ENCODE assay signal across 18 mouse cellular contexts in the genomic region with DNA sequence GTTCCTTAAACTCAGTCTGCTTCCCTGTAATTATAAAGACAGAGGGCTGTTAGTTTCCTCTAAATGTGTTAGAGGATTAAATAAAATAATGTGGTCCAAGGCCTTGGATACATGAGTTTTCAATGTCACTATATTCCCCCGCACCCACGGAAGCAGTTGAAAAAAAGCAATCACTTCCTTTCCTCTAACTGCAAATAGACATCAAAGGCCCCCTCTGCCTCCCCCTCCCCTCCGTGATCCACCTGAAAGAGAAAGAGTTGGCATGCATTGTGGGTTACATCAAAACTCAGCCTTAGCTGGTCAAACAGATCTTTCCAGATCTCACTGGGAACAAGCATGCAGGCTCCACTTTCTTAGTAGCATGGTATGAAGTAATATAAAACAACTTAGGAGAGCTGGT.
DNase-seq lines count a peak whose midpoint lies in the region; ATAC-seq and TF ChIP-seq lines count a peak whose summit lies in the region.
"Had no signal": no experiment of that assay in that cellular context is flagged by ENCODE, and none has a peak within 500 bp of the region (broad histone marks: within the 10 kb centered on the region; RNA-seq: fewer than 3 reads in every experiment).

No protein-coding gene starts in this region.

- WGBS in heart, embryonic 11.5 days (ENCODE audit: insufficient replicate concordance): 74% methylated on average over 3 of the region's 3 CpGs
- WGBS in kidney, postnatal 0 days: 51% methylated on average over 3 of the region's 3 CpGs
- WGBS in stomach, embryonic 16.5 days: 66% methylated on average over 3 of the region's 3 CpGs

- no peaks in the 10 kb centered on the region for H3K9me3 ChIP-seq in heart, embryonic 11.5 days (replicated peaks; ENCODE audit: control insufficient read depth, low read length)
- H3K9me3 ChIP-seq in kidney, postnatal 0 days (replicated peaks; ENCODE audit: low read length): no peaks in the 10 kb centered on the region
- H3K9me3 ChIP-seq in stomach, embryonic 16.5 days (replicated peaks; ENCODE audit: control insufficient read depth, low read length): no peaks in the 10 kb centered on the region
- H3K9me3 ChIP-seq: embryonic facial prominence, embryonic 12.5 days; liver, embryonic 12.5 days; neural tube, embryonic 15.5 days had no signal

- ATAC-seq in heart, embryonic 11.5 days (replicated peaks; ENCODE audit: insufficient number of reproducible peaks, low FRiP score, low TSS enrichment): no peak
- ATAC-seq in kidney, postnatal 0 days (replicated peaks; ENCODE audit: low FRiP score, low read depth): no peak
- no peak for ATAC-seq in stomach, embryonic 16.5 days (ENCODE audit: insufficient read depth, low FRiP score)
- ATAC-seq: forebrain, embryonic 16.5 days; hindbrain, postnatal 0 days; liver, embryonic 12.5 days; midbrain, embryonic 16.5 days had no signal

- H3K27ac ChIP-seq in heart, embryonic 11.5 days (ENCODE audit: low read depth, low read length): no peak overlapping the region
- H3K27ac ChIP-seq in kidney, postnatal 0 days: peak overlapping the region; percentile 70; the same call in 1 of the 2 replicates
- 0 out of 2 replicates have a peak overlapping the region, but pooled peaks have one; percentile 2 for H3K27ac ChIP-seq in stomach, embryonic 16.5 days (ENCODE audit: low read length)
- H3K27ac ChIP-seq: embryonic facial prominence, embryonic 12.5 days; hindbrain, postnatal 0 days; liver, embryonic 12.5 days; neural tube, embryonic 15.5 days had no signal

- no peaks in the 10 kb centered on the region for H3K27me3 ChIP-seq in heart, embryonic 11.5 days (ENCODE audit: control insufficient read depth, insufficient read depth, low read length)
- H3K27me3 ChIP-seq in kidney, postnatal 0 days (ENCODE audit: insufficient read depth, low read length): no peaks in the 10 kb centered on the region
- no peaks in the 10 kb centered on the region for H3K27me3 ChIP-seq in stomach, embryonic 16.5 days (ENCODE audit: control insufficient read depth, insufficient read depth, low read length)
- H3K27me3 ChIP-seq: embryonic facial prominence, embryonic 12.5 days; liver, embryonic 12.5 days; neural tube, embryonic 15.5 days had no signal

- TF ChIP-seq CTCF in kidney, postnatal 0 days (IDR thresholded peaks at IDR 0.05; ENCODE audit: low read depth): no peak

- no peak overlapping the region for H3K4me3 ChIP-seq in heart, embryonic 11.5 days (ENCODE audit: low read depth, low read length)
- H3K4me3 ChIP-seq in kidney, postnatal 0 days (replicated peaks; ENCODE audit: low read depth, low read length): no peak overlapping the region
- no peak overlapping the region for H3K4me3 ChIP-seq in stomach, embryonic 16.5 days (replicated peaks; ENCODE audit: low read length)
- H3K4me3 ChIP-seq: embryonic facial prominence, embryonic 12.5 days; liver, embryonic 12.5 days; neural tube, embryonic 15.5 days had no signal

- peak; percentile 13 to 36 for DNase-seq in heart, adult 9 months (ENCODE audit: low spot score in 2 of 2)
- peak; percentile 19 for DNase-seq in lung, postnatal 10 days
- DNase-seq in lung, postnatal 14 days: no peak
- no peak for DNase-seq in kidney, postnatal 0 days (ENCODE audit: low spot score)
- no peak for DNase-seq in cerebellum, postnatal 4 days (ENCODE audit: low spot score in 2 of 2)
- DNase-seq: adrenal gland, adult 2 months; cerebellum, adult 9-10 months; lung, adult 2 months; lung, postnatal 4 days; right cerebral cortex, postnatal 14 days had no signal

- H3K4me2 ChIP-seq in heart, embryonic 11.5 days: no peak overlapping the region
- no peak overlapping the region for H3K4me2 ChIP-seq in kidney, postnatal 0 days (ENCODE audit: low read length)
- no peak overlapping the region for H3K4me2 ChIP-seq in stomach, embryonic 16.5 days (ENCODE audit: low read depth, low read length)
- H3K4me2 ChIP-seq: embryonic facial prominence, embryonic 12.5 days; liver, embryonic 12.5 days; neural tube, embryonic 15.5 days had no signal

- no peaks in the 10 kb centered on the region for H3K36me3 ChIP-seq in heart, embryonic 11.5 days (ENCODE audit: control insufficient read depth, insufficient read depth, low read length)
- no peaks in the 10 kb centered on the region for H3K36me3 ChIP-seq in kidney, postnatal 0 days (ENCODE audit: insufficient read depth, low read length)
- H3K36me3 ChIP-seq in stomach, embryonic 16.5 days (ENCODE audit: control insufficient read depth, insufficient read depth, low read length): no peaks in the 10 kb centered on the region
- H3K36me3 ChIP-seq: embryonic facial prominence, embryonic 12.5 days; liver, embryonic 12.5 days; neural tube, embryonic 15.5 days had no signal

- H3K4me1 ChIP-seq in heart, embryonic 11.5 days (ENCODE audit: control insufficient read depth, insufficient read depth, low read length): peaks cover 3% of the 10 kb centered on the region; the same call in 1 of the 2 replicates
- H3K4me1 ChIP-seq in kidney, postnatal 0 days (replicated peaks; ENCODE audit: insufficient read depth, low read length): peaks cover 12% of the 10 kb centered on the region
- peaks cover 11% of the 10 kb centered on the region for H3K4me1 ChIP-seq in stomach, embryonic 16.5 days (ENCODE audit: control insufficient read depth, insufficient read depth, low read length)
- H3K4me1 ChIP-seq: liver, embryonic 12.5 days had no signal

- no peak overlapping the region for H3K9ac ChIP-seq in heart, embryonic 11.5 days (ENCODE audit: low read depth, low read length)
- no peak overlapping the region for H3K9ac ChIP-seq in kidney, postnatal 0 days (ENCODE audit: low read depth, low read length)
- no peak overlapping the region for H3K9ac ChIP-seq in stomach, embryonic 16.5 days (ENCODE audit: low read length)
- H3K9ac ChIP-seq: embryonic facial prominence, embryonic 12.5 days; liver, embryonic 12.5 days; neural tube, embryonic 15.5 days had no signal

Comparison
In these comparisons a context has a peak if more than half of its experiments do, and no peak if none do; other contexts are left out.
1. DNase-seq: peak in heart, adult 9 months (2 of 2) and lung, postnatal 10 days (single experiment); none in lung, postnatal 14 days (single experiment), kidney, postnatal 0 days (single experiment) and cerebellum, postnatal 4 days (0 of 2).